Mouse (Mus musculus): ENCODE results near the gene Cobl.

GRCm38 (mm10) chr11:12198700-12199349, 265.9 kb downstream of the Cobl start:
- TF ChIP-seq GATA1 (IDR thresholded peaks at IDR 0.05; ENCODE audit: low read length) (no peak), TAL1 (IDR thresholded peaks at IDR 0.05; ENCODE audit: low read length) (no peak)
